Comparison of ENCODE assay signal across 7 mouse cellular contexts in genomic region chr9:34489316-34489710, GRCm38 (mm10). TPM values are rescaled to one million over a fixed set of nuclear protein-coding genes. Genes with fewer than 3 reads are reported as not detected.
DNase-seq lines count a peak whose midpoint lies in the region; ATAC-seq and TF ChIP-seq lines count a peak whose summit lies in the region.

No protein-coding gene starts in this region.

- H3K9ac ChIP-seq in lung, embryonic 14.5 days, result peak overlapping the region; percentile 44; the same call in 1 of the 2 replicates
- peak overlapping the region; percentile 71 for H3K9ac ChIP-seq in forebrain, embryonic 13.5 days

- no peak for ATAC-seq in lung, embryonic 14.5 days (ENCODE audit: insufficient read depth)
- ATAC-seq in forebrain, embryonic 13.5 days, result no peak

- TF ChIP-seq CTCF in lung, embryonic 14.5 days (IDR thresholded peaks at IDR 0.05; ENCODE audit: low read depth), result no peak
- no peak for TF ChIP-seq CTCF in olfactory bulb, adult 2 months (IDR thresholded peaks at IDR 0.05; ENCODE audit: insufficient read depth, low read depth, low read length)

- peaks cover 58% of the 10 kb centered on the region for H3K27me3 ChIP-seq in lung, embryonic 14.5 days (ENCODE audit: insufficient read depth, low read length)
- H3K27me3 ChIP-seq in forebrain, embryonic 13.5 days, result peaks cover 54% of the 10 kb centered on the region
- peaks cover 94% of the 10 kb centered on the region for H3K27me3 ChIP-seq in limb, embryonic 10.5 days (ENCODE audit: low read depth, poor library complexity, severe bottlenecking)

- H3K4me2 ChIP-seq in lung, embryonic 14.5 days, result peak overlapping the region; percentile 93
- peak overlapping the region; percentile 83 for H3K4me2 ChIP-seq in forebrain, embryonic 13.5 days

- peak overlapping the region; percentile 55 for H3K4me3 ChIP-seq in lung, embryonic 14.5 days (ENCODE audit: low read depth, low read length)
- H3K4me3 ChIP-seq in forebrain, embryonic 13.5 days, result peak overlapping the region; percentile 70
- H3K4me3 ChIP-seq in limb, embryonic 10.5 days, result peak overlapping the region; percentile 59
- peak overlapping the region; percentile 92 for H3K4me3 ChIP-seq in olfactory bulb, adult 2 months (ENCODE audit: insufficient read depth, low read depth, low read length)

- H3K36me3 ChIP-seq in lung, embryonic 14.5 days (ENCODE audit: insufficient read depth), result no peaks in the 10 kb centered on the region
- no peaks in the 10 kb centered on the region for H3K36me3 ChIP-seq in forebrain, embryonic 13.5 days (ENCODE audit: poor library complexity, severe bottlenecking)
- no peaks in the 10 kb centered on the region for H3K36me3 ChIP-seq in limb, embryonic 10.5 days

- DNase-seq in lung, embryonic 14.5 days, result no peak
- DNase-seq in lung, postnatal 36 days, result no peak
- DNase-seq in limb, embryonic 10.5 days (ENCODE audit: low spot score), result no peak
- DNase-seq in layer of hippocampus, postnatal 25 days (ENCODE audit: extremely low spot score in 1 of 2, low spot score in 1 of 2), result no peak
- no peak for DNase-seq in layer of hippocampus, postnatal 14 days (ENCODE audit: low spot score in 2 of 2)

- no peak for TF ChIP-seq POLR2A in olfactory bulb, adult 2 months (IDR thresholded peaks at IDR 0.05; ENCODE audit: insufficient read depth, low read depth, low read length)

- WGBS in lung, embryonic 14.5 days, result 2% methylated on average over 13 of the region's 13 CpGs
- 1% methylated on average over 13 of the region's 13 CpGs for WGBS in forebrain, embryonic 13.5 days
- 2% methylated on average over 13 of the region's 13 CpGs for WGBS in limb, embryonic 10.5 days
- 2% methylated on average over 13 of the region's 13 CpGs for WGBS in olfactory bulb, adult 2 months

- H3K4me1 ChIP-seq in lung, embryonic 14.5 days (ENCODE audit: insufficient read depth), result no peaks in the 10 kb centered on the region; the same call in 1 of the 2 replicates
- H3K4me1 ChIP-seq in forebrain, embryonic 13.5 days, result peaks cover 33% of the 10 kb centered on the region
- H3K4me1 ChIP-seq in limb, embryonic 10.5 days, result peaks cover 30% of the 10 kb centered on the region
- peaks cover 19% of the 10 kb centered on the region for H3K4me1 ChIP-seq in olfactory bulb, adult 2 months (ENCODE audit: control insufficient read depth, insufficient read depth, low read length)

- no peak overlapping the region for H3K27ac ChIP-seq in lung, embryonic 14.5 days (ENCODE audit: low read depth)
- H3K27ac ChIP-seq in forebrain, embryonic 13.5 days, result no peak overlapping the region
- H3K27ac ChIP-seq in limb, embryonic 10.5 days, result no peak overlapping the region
- H3K27ac ChIP-seq in olfactory bulb, adult 2 months (ENCODE audit: insufficient read depth, low read depth, low read length), result peak overlapping the region; percentile 71

- H3K9me3 ChIP-seq in lung, embryonic 14.5 days (ENCODE audit: low read depth, low read length), result no peaks in the 10 kb centered on the region
- no peaks in the 10 kb centered on the region for H3K9me3 ChIP-seq in forebrain, embryonic 13.5 days (replicated peaks)
- no peaks in the 10 kb centered on the region for H3K9me3 ChIP-seq in limb, embryonic 10.5 days (replicated peaks)

RNA-seq across cellular contexts. Expression of gene Kirrel3, which starts 3.6 kb away (rescaled TPM):
- 1.4 and 1.8 TPM in 2 replicates for polyA plus RNA-seq in lung, embryonic 14.5 days (2014; fragmentation: Nextera tagmentation; extraction: Ambion mirVana)
- polyA plus RNA-seq in forebrain, embryonic 13.5 days (2015; fragmentation: Nextera tagmentation; extraction: Ambion mirVana), result 17.1 and 23.2 TPM in 2 replicates
- polyA plus RNA-seq in limb, embryonic 10.5 days (2016; fragmentation: Nextera tagmentation; extraction: Ambion mirVana), result 1.1 and 2.2 TPM in 2 replicates
- not detected in 2 replicates for polyA plus RNA-seq in olfactory bulb, adult 2 months (2012; ENCODE audit: insufficient read depth, insufficient read length, low replicate concordance, missing spikeins)
- 10 to 100 TPM; 53.4 to 60.1 TPM for total RNA-seq in layer of hippocampus, postnatal 25 days (2021)
- 10 to 100 TPM; 43.9 to 50.2 TPM for total RNA-seq in layer of hippocampus, postnatal 14 days (2021)
